Mouse (Mus musculus): ENCODE results near the gene Mmp25.

Mmp25 gene

DNA sequence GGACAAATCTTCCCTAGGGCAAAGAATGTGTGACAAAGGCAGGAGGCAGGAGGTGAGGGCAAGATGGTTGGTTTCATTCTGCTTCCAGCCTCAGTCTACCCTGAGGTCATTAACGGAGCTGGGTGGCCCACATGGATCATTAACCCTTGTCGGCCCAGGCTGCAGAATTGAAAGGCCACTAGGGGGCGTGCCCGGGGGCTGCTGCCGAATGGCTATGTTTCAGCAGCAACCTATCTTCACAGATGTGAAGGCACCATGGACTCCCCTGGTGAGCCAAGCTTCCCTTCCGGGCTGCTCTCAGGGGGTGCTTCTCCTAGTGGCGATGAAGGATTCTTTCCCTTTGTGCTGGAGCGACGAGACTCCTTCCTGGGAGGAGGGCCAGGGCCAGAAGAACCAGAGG lies 16.4 kb upstream of the Mmp25 start:
- DNase-seq, result peak in 1 of 2 experiments; percentile 33

- no peak for DNase-seq
Measured at GRCm38 (mm10) chr17:23660876-23661200, 15.8 kb upstream of the Mmp25 start.

- peak; percentile 25 to 64 for DNase-seq
Measured at GRCm38 (mm10) chr17:23660117-23660875, 15.2 kb upstream of the Mmp25 start, which contains the start of gene Bicdl2. Bicdl2 (plus strand) TSS chr17:23660506.

DNA sequence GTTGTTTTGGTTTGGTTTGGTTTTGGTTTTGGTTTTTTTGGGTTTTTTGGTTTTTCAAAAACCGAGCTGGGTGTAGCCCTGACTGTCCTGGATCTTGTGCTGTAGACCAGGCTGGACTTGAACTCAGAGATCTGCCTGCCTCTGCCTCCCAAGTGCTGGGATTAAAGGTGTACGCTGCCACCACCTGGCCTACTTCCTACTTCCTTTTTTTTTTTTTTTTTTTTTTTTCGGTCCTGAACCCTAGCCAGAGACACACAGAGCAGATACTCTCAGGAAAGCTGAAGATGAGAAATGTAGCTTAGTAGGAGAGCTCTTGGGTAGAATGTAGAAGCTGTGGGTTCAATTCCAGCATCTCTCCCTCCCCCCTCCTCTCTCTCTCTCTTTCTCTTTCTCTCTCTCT lies 13.4 kb upstream of the Mmp25 start:
- no peak for DNase-seq

- DNase-seq, result no peak
Measured at GRCm38 (mm10) chr17:23654410-23654809, 9.3 kb upstream of the Mmp25 start.

DNA sequence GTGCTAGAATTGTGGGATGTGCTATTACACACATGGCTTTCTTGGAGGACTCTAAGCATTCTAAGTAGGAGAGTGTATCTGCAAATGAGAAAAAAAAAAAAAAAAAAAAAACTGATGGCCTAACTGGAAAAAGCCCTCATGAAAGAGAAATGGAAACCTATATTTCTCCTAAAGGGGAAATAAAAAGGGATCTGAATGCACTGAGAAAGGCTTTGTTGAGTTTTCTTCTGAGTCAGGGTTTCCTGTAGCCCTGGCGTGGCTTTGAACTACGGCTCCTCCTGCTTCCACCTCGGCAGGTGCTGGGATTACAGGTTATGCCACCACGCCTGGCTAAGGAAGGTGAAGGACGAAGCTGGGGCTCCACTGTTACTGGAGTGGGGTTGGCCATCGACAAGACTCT lies 8.9 kb upstream of the Mmp25 start:
- DNase-seq, result no peak

- no peak for DNase-seq
Measured at GRCm38 (mm10) chr17:23653324-23653723, 8.2 kb upstream of the Mmp25 start.

DNA sequence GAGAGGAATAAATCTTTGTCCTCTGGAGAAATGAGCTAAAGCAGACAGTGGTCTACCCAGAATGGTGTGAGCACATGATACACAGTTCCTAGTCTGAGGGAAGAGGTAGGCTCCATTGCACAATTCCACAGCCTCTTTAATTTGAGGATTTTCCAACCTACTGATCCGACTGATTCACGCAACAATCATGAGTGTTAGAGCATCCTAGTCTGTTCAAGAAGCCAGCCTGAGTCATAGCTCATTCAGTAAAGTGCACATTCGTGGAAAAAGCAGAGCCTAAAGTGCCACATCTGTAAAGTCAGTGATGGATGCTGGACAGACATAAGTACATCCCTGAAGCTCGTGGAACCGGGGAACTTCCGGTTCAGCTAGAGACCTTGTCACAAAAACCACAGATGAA lies 6.3 kb upstream of the Mmp25 start:
- no peak for DNase-seq

DNA sequence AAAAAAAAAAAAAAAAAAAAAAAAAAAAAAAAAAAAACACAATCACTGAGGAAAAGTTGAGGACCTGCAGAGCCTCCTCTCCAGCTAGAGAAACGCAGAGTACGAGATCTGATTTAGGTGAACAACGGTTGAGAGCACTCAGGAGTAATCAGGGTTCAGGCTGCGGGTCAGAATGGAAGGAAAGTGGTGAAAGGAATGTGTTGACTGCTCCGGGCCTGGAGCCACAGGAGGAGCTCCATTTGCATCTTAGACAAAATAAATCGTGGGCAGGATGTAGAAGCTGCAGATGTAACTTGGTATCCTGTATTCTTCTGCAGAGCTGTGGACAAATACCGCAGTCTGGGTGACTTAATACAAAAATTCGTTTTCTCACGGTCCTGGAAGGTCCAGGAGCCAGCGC lies 817 bp upstream of the Mmp25 start:
- no peak for DNase-seq

DNA sequence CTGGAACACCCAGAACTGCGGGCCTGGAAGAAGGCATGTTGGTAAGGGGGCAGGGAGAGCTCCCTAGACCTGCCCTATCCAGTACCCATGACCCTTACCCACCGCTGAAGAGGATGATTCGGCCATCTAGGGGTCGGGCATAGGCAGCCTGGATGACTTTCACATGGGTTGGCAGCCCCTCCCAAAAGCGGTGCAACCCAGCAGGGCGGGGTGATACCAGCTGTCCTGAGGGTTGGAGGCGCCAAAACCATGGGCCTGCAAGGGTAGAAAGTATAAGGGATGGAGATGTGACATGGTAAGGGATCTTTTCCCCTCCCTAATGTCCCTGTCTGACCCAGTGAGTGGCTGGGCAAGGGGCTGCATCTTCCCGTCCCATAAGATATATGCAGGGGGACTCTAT lies 13.8 kb downstream of the Mmp25 start:
- no peak for DNase-seq

DNA sequence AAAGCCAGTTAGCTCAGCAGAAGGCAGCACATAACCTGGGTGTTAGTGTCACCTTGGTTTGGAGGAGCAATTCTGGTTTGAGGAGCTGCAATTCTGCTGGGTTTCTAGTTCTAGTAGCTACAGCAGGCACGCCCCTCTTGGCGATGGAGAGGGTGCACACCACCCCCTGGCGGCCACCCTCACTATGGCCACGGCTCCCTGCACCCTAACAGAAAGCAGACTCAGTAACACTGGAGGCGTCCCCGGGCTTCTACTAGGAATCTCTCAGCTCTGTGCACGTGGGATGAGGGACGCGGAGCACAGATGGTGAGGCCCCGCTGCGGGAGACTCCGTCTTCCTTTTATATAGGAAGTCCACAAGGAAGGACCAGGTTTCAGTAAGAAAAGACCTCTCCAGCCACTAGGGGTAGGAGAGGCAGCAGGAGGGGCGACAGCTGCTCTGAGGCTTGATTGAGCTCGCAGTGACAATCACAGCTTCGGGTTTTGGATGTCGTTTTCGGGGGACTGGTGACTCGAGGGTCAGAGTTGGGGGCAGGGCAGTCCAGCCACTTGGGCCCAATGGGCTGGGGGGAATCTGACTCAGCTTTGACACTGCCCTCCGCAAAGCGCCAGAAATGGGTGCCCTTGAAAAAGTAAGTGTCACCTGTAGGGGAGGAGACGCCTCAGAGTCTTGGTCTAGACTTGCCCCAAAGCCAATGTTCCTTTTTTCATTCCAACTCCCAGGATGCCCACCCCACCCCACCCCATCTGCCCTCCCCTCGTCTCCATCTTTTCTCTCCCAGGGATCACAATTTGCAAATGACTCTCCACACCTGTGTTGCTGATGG lies 14.7 kb downstream of the Mmp25 start:
- peak; percentile 55 to 82 for DNase-seq

- DNase-seq, result no peak
Measured at GRCm38 (mm10) chr17:23627813-23628212, 17.3 kb downstream of the Mmp25 start.

GRCm38 (mm10) chr17:23620351-23620750 lies 24.7 kb downstream of the Mmp25 start:
- DNase-seq, result no peak

GRCm38 (mm10) chr17:23617087-23617486 lies 28.0 kb downstream of the Mmp25 start:
- DNase-seq, result no peak

GRCm38 (mm10) chr17:23610361-23610800 lies 34.7 kb downstream of the Mmp25 start:
- DNase-seq, result peak; percentile 77 to 88

DNA sequence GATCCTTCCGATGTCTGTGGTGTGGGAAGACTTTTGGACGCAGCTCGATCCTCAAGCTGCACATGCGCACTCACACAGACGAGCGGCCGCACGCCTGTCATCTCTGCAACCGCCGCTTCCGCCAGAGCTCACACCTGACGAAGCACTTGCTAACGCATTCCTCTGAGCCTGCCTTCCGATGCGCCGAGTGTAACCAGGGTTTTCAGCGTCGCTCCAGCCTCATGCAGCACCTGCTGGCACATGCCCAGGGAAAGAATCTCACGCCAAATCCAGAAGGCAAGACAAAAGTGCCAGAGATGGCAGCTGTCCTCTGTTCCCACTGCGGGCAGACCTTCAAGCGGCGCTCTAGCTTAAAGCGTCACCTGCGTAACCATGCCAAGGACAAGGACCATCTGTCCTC lies 35.5 kb downstream of the Mmp25 start:
- DNase-seq, result no peak

GRCm38 (mm10) chr17:23605220-23605619 lies 39.9 kb downstream of the Mmp25 start:
- DNase-seq, result no peak

GRCm38 (mm10) chr17:23604394-23604793 lies 40.7 kb downstream of the Mmp25 start:
- DNase-seq, result no peak

- DNase-seq, result no peak
Measured at GRCm38 (mm10) chr17:23603542-23603941, 41.5 kb downstream of the Mmp25 start.

DNA sequence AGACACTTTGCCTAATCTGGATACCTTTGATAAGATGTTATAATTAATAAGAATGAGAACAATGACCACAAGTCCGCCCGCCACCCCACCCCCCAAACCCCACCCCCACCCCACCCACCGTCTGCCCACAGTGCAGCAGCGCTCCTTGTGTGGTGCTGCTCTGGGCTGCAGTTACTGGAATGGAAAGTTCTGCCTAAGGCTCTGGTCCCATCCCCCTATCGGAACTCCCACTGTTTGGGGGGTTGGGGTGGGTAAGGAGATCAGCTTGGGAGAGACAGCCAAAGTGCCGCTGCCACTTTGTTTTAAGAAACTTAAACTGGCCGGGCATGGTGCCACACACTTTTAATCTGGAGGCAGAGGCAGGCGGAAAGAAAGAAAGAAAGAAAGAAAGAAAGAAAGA lies 42.0 kb downstream of the Mmp25 start:
- no peak for DNase-seq

GRCm38 (mm10) chr17:23601836-23602585 lies 43.1 kb downstream of the Mmp25 start:
- no peak for DNase-seq

GRCm38 (mm10) chr17:23600641-23601622 lies 44.1 kb downstream of the Mmp25 start, which contains the start of gene Zscan10:
Zscan10 (plus strand) TSS chr17:23600856.
- no peak for DNase-seq

Data from spleen, adult 18-20 months (tissue).